Mouse (Mus musculus) small intestine, adult 2 months (tissue): Measurements from ENCODE around the gene Birc2.

Source experiments
- CTCF ChIP-seq: fragments of 200-500 bp; IDR thresholded peaks from 2 replicates; pipeline ENCODE4 v1.5.1; 2012; ENCODE audit warnings: low read depth, mild to moderate bottlenecking, control low read depth, inconsistent platforms, low read length, moderate library complexity, mixed read lengths; ENCODE audit not compliant: insufficient replicate concordance, insufficient read length; ENCODE audit errors: extremely low read depth
- POLR2A ChIP-seq: fragments of 200-500 bp; IDR thresholded peaks from 2 replicates; pipeline ENCODE4 v1.6.1; 2012; ENCODE audit warnings: low read depth, mild to moderate bottlenecking, control low read depth, inconsistent platforms, low read length, moderate library complexity

- TF ChIP-seq CTCF: 0 out of 2 replicates have a peak, but pooled peaks have one; percentile 17
- TF ChIP-seq POLR2A: no peak
Measured at GRCm38 (mm10) chr9:7873511-7874211, 36.8 kb upstream of the Birc2 start.
